Mouse (Mus musculus) CH12.LX (cell line): ENCODE measurements around the gene Rab4a. TPM values are rescaled to one million over a fixed set of nuclear protein-coding genes. Genes with fewer than 3 reads are reported as not detected.

Experiments used
- DNase-seq: peaks from one replicate; pipeline ENCODE4 v3.0.0-alpha.2; 2013; ENCODE audit errors: extremely low read depth
- H3K27ac ChIP-seq: 2 replicates; pipeline ENCODE4 v1.5.1; 2012; ENCODE audit warnings: low read depth, mild to moderate bottlenecking, control low read depth, moderate library complexity; ENCODE audit not compliant: insufficient read depth
- H3K27me3 ChIP-seq: replicated peaks from 2 replicates; pipeline ENCODE3; 2012; ENCODE audit warnings: inconsistent platforms
- H3K36me3 ChIP-seq, 2 experiments: replicated peaks in 1 of 2; 2 replicates each; pipeline versions ENCODE3 to v1.6.1; 2012; ENCODE audit warnings: inconsistent platforms in 1 of 2, low read length in 1 of 2, mild to moderate bottlenecking in 1 of 2, mixed read lengths in 1 of 2, moderate library complexity in 1 of 2; ENCODE audit not compliant: control insufficient read depth in 1 of 2, insufficient read depth in 1 of 2
- H3K4me1 ChIP-seq, 2 experiments: 2 replicates each; pipeline ENCODE4 v1.6.1; 2012; ENCODE audit warnings: inconsistent platforms in 1 of 2, moderate library complexity in 1 of 2; ENCODE audit not compliant: insufficient read depth in 2 of 2, control insufficient read depth in 1 of 2
- H3K4me2 ChIP-seq: 2 replicates; pipeline ENCODE4 v1.6.1; 2012; ENCODE audit warnings: low read depth, mild to moderate bottlenecking, control low read depth; ENCODE audit not compliant: poor library complexity, insufficient read depth, severe bottlenecking
- H3K4me3 ChIP-seq, 3 experiments: fragments of 150-350 bp in 1 of 3; sonication (generic) in 1 of 3; replicated peaks in 1 of 3; 2 replicates each; pipeline versions ENCODE3 to v1.5.1; 2011 to 2012; ENCODE audit warnings: low read depth in 2 of 3, low read length in 2 of 3, mild to moderate bottlenecking in 2 of 3, moderate library complexity in 2 of 3, control low read depth in 1 of 3, improper control_type of control experiment in 1 of 3, inconsistent platforms in 1 of 3, mixed read lengths in 1 of 3; ENCODE audit not compliant: poor library complexity in 1 of 3
- H3K79me2 ChIP-seq: replicated peaks from 2 replicates; pipeline ENCODE4 v1.6.1; 2012; ENCODE audit warnings: mild to moderate bottlenecking, moderate library complexity; ENCODE audit not compliant: control insufficient read depth, poor library complexity, insufficient read depth, severe bottlenecking; ENCODE audit errors: extremely low read depth
- H3K9ac ChIP-seq: 2 replicates; pipeline ENCODE4 v1.6.1; 2012; ENCODE audit warnings: low read depth, mild to moderate bottlenecking, control low read depth, moderate library complexity; ENCODE audit not compliant: insufficient read depth
- H3K9me3 ChIP-seq: replicated peaks from 2 replicates; pipeline ENCODE3; 2012; ENCODE audit warnings: low read length, inconsistent platforms, mixed read lengths
- CHD2 ChIP-seq: IDR thresholded peaks from 2 replicates; pipeline ENCODE4 v1.6.1; 2011; ENCODE audit warnings: low read length, improper control_type of control experiment
- CTCF ChIP-seq, 2 experiments: IDR thresholded peaks in 1 of 2; conservative IDR thresholded peaks in 1 of 2; 2 replicates each; pipeline ENCODE4 v1.5.1; 2011 to 2012; ENCODE audit warnings: low read depth in 2 of 2, low read length in 2 of 2, improper control_type of control experiment in 1 of 2, inconsistent platforms in 1 of 2, mild to moderate bottlenecking in 1 of 2, moderate library complexity in 1 of 2
- E2F4 ChIP-seq: IDR thresholded peaks from 2 replicates; pipeline ENCODE4 v1.6.1; 2011; ENCODE audit warnings: low read depth, low read length, improper control_type of control experiment; ENCODE audit not compliant: insufficient replicate concordance
- ELF1 ChIP-seq: IDR thresholded peaks from 2 replicates; pipeline ENCODE4 v1.6.1; 2014; ENCODE audit warnings: low read depth, mild to moderate bottlenecking, inconsistent platforms, low read length, improper control_type of control experiment
- EP300 ChIP-seq: IDR thresholded peaks from 2 replicates; pipeline ENCODE4 v1.6.1; 2011; ENCODE audit warnings: low read length, improper control_type of control experiment
- ETS1 ChIP-seq: conservative IDR thresholded peaks from 2 replicates; pipeline ENCODE4 v1.6.1; 2012; ENCODE audit warnings: low read depth, mild to moderate bottlenecking, inconsistent platforms, low read length, improper control_type of control experiment, moderate library complexity
- IRF4 ChIP-seq: IDR thresholded peaks from 2 replicates; pipeline ENCODE4 v1.6.1; 2014; ENCODE audit warnings: low read depth, mild to moderate bottlenecking, inconsistent platforms, low read length, improper control_type of control experiment
- JUND ChIP-seq: conservative IDR thresholded peaks from 2 replicates; pipeline ENCODE4 v1.6.1; 2011; ENCODE audit warnings: low read depth, low read length, improper control_type of control experiment
- KAT2A ChIP-seq: IDR thresholded peaks from 2 replicates; pipeline ENCODE4 v1.6.1; 2012; ENCODE audit warnings: low read length, improper control_type of control experiment, inconsistent platforms; ENCODE audit not compliant: insufficient replicate concordance
- MAFK ChIP-seq: IDR thresholded peaks from 2 replicates; pipeline ENCODE4 v1.6.1; 2011; ENCODE audit warnings: low read length, improper control_type of control experiment; ENCODE audit not compliant: insufficient replicate concordance
- MAX ChIP-seq: IDR thresholded peaks from 2 replicates; pipeline ENCODE4 v1.6.1; 2011; ENCODE audit warnings: low read length, improper control_type of control experiment
- MAZ ChIP-seq: IDR thresholded peaks from 2 replicates; pipeline ENCODE4 v1.6.1; 2012; ENCODE audit warnings: low read depth, mild to moderate bottlenecking, inconsistent platforms, low read length, improper control_type of control experiment, moderate library complexity
- MXI1 ChIP-seq: IDR thresholded peaks from 2 replicates; pipeline ENCODE4 v1.6.1; 2011; ENCODE audit warnings: mild to moderate bottlenecking, low read depth, low read length, improper control_type of control experiment
- MYC ChIP-seq: IDR thresholded peaks from 2 replicates; pipeline ENCODE4 v1.6.1; 2011; ENCODE audit warnings: low read depth, mild to moderate bottlenecking, improper control_type of control experiment, low read length
- NRF1 ChIP-seq: IDR thresholded peaks from 2 replicates; pipeline ENCODE4 v1.6.1; 2014; ENCODE audit warnings: low read depth, mild to moderate bottlenecking, inconsistent platforms, low read length, improper control_type of control experiment, moderate library complexity
- POLR2AphosphoS2 ChIP-seq: IDR thresholded peaks from 2 replicates; pipeline ENCODE4 v1.6.1; 2011; ENCODE audit warnings: low read depth, low read length, improper control_type of control experiment
- RAD21 ChIP-seq: IDR thresholded peaks from 2 replicates; pipeline ENCODE4 v1.6.1; 2011; ENCODE audit warnings: low read depth, mild to moderate bottlenecking, low read length, improper control_type of control experiment, moderate library complexity
- RCOR1 ChIP-seq: conservative IDR thresholded peaks from 2 replicates; pipeline ENCODE4 v1.6.1; 2012; ENCODE audit warnings: low read depth, mild to moderate bottlenecking, inconsistent platforms, low read length, improper control_type of control experiment
- SIN3A ChIP-seq: IDR thresholded peaks from 2 replicates; pipeline ENCODE4 v1.6.1; 2012; ENCODE audit warnings: low read length, improper control_type of control experiment, inconsistent platforms
- SMC3 ChIP-seq: IDR thresholded peaks from 2 replicates; pipeline ENCODE4 v1.6.1; 2011; ENCODE audit warnings: low read depth, low read length, improper control_type of control experiment
- TCF12 ChIP-seq: IDR thresholded peaks from 2 replicates; pipeline ENCODE4 v1.6.1; 2014; ENCODE audit warnings: low read depth, mild to moderate bottlenecking, inconsistent platforms, low read length, improper control_type of control experiment
- UBTF ChIP-seq: IDR thresholded peaks from 2 replicates; pipeline ENCODE4 v1.6.1; 2012; ENCODE audit warnings: low read depth, mild to moderate bottlenecking, inconsistent platforms, low read length, improper control_type of control experiment, moderate library complexity
- USF1 ChIP-seq: IDR thresholded peaks from 2 replicates; pipeline ENCODE4 v1.6.1; 2014; ENCODE audit warnings: low read depth, mild to moderate bottlenecking, inconsistent platforms, low read length, improper control_type of control experiment
- USF2 ChIP-seq: conservative IDR thresholded peaks from 2 replicates; pipeline ENCODE4 v1.6.1; 2011; ENCODE audit warnings: low read depth, low read length, improper control_type of control experiment
- ZC3H11A ChIP-seq: IDR thresholded peaks from 2 replicates; pipeline ENCODE4 v1.6.1; 2012; ENCODE audit warnings: low read depth, mild to moderate bottlenecking, inconsistent platforms, low read length, improper control_type of control experiment
- ZMIZ1 ChIP-seq: IDR thresholded peaks from 2 replicates; pipeline ENCODE4 v1.6.1; 2012; ENCODE audit warnings: low read depth, mild to moderate bottlenecking, inconsistent platforms, low read length, improper control_type of control experiment
- ZNF384 ChIP-seq: IDR thresholded peaks from 2 replicates; pipeline ENCODE4 v1.6.1; 2012; ENCODE audit warnings: low read depth, low read length, improper control_type of control experiment, inconsistent platforms
- dilution Hi-C: fragments of 300-500 bp; cut with MboI; formaldehyde crosslinking; loops from 2 replicates; pipeline ENCODE4 v1.14.3; 2020; ENCODE audit warnings: low sequenced_read_pairs; ENCODE audit not compliant: extremely low pct_unique_long_range_greater_than_20kb, extremely low pct_ligation_motif_present
- in situ Hi-C: fragments of 300-500 bp; cut with MboI; formaldehyde crosslinking; loops from 3 replicates; pipeline ENCODE4 v1.14.3; 2019; ENCODE audit warnings: low sequenced_read_pairs, low pct_ligation_motif_present, low pct_unique_long_range_greater_than_20kb, mixed read lengths
- polyA plus RNA-seq: library from polyadenylated mRNA; unstranded; fragments of >175 nt; gene quantifications from 2 replicates; pipeline ENCODE4 v1.2.1, GENCODE M21; 2012; ENCODE audit warnings: low read depth; ENCODE audit not compliant: insufficient read length
- total RNA-seq, 2 experiments: library from RNA; depleted of rRNA; stranded (reverse); fragments of 300-350 nt in 1 of 2; fragments of >200 nt in 1 of 2; gene quantifications; 2 replicates each; pipeline ENCODE4 v1.2.3; 2012 to 2014

Rab4a gene
- total and polyA plus RNA-seq, 3 experiments: not detected

DNA sequence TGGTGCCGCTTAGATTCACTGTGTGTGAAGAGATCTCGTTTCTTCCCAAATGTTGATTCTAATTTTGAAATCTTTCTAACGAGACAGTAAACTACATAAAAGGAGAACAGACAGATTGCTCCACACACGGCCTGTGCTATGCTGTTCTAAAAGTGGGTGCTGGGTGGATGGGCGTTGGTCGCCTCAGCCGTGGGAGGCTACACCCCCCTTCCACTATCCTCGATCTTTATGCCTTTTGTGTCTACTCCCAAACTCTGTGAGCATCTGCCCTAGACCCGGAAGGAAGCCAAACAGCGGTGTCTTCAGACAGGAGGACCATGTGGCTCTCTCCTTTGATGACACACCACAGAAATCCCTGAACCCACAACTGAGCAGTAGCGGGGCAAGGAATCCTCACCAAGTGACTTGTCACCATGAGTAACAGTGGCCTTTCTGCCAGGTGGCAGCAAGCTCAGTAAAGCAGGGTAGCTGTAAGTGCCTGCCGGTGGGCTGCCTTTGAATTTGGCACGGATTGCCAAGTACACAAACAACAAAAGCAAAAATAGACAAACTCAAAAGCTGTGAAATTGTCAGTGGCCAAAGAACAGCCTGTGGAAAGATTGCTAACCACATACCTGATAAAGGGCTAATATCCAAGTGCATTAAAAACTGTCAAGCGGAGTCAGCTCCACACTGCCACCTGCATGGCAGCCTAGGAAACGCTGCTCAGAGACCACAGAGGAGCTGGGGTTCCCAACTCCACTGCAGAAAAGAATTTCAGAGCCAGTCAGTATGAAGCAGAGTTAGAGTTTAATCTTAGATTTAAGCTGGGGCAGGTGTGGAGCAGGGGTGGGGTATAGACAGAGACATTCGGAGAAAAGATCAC lies 37.1 kb upstream of the Rab4a start:
- Histone ChIP-seq H3K79me2 (no peaks in the 10 kb centered on the region), H3K9me3 (no peaks in the 10 kb centered on the region), H3K27me3 (peaks cover 37% of the 10 kb centered on the region), H3K4me2 (no peak overlapping the region), H3K27ac (no peak overlapping the region), H3K4me1 (peaks cover 0 to 3% of the 10 kb centered on the region in 2 experiments; a peak in 1 of 4 replicates), H3K4me3 (no peak overlapping the region), H3K9ac (no peak overlapping the region)
- in situ Hi-C loops: loop anchor here (5.0 kb wide), 1 partner anchor 116 kb away; the partner anchor contains the start of gene Rhou
- no peak for TF ChIP-seq RCOR1
- no peak for TF ChIP-seq MXI1
- no peak for TF ChIP-seq POLR2AphosphoS2
- TF ChIP-seq CHD2: no peak
- peak; percentile 63 for TF ChIP-seq RAD21
- TF ChIP-seq MAX: no peak
- no peak for TF ChIP-seq ZNF384
- TF ChIP-seq USF2: no peak
- no peak for TF ChIP-seq UBTF
- no peak for TF ChIP-seq TCF12
- no peak for TF ChIP-seq KAT2A
- TF ChIP-seq NRF1: no peak
- TF ChIP-seq USF1: no peak
- no peak for TF ChIP-seq MAFK
- TF ChIP-seq MAZ: no peak
- no peak for TF ChIP-seq ETS1
- TF ChIP-seq SMC3: peak; percentile 77
- no peak for TF ChIP-seq E2F4
- no peak for TF ChIP-seq ZMIZ1
- TF ChIP-seq JUND: no peak
- TF ChIP-seq IRF4: no peak
- TF ChIP-seq ELF1: no peak
- TF ChIP-seq CTCF (conservative IDR thresholded peaks at IDR 0.05 in 1 of 2, IDR thresholded peaks at IDR 0.05 in 1 of 2; ENCODE audit: low read depth in 2 of 2, low read length in 2 of 2): peak; percentile 34 to 80; a peak in 3 of 4 replicates
- TF ChIP-seq ZC3H11A: peak; percentile 15; the same call in 1 of the 2 replicates
- TF ChIP-seq EP300: no peak
- TF ChIP-seq MYC: no peak
- TF ChIP-seq SIN3A: no peak
- TF ChIP-seq, all 38 proteins: peak for 4
- no peaks in the 10 kb centered on the region for H3K36me3 ChIP-seq
- peak; percentile 25 for DNase-seq
- dilution Hi-C loops: no loop called here
